Mouse (Mus musculus) megakaryocyte, embryonic 14.5 days (primary cell): ENCODE data around the gene 4930568D16Rik.

Experiments
- FLI1 ChIP-seq: IDR thresholded peaks from 2 replicates; pipeline ENCODE4 v1.6.1; 2012; ENCODE audit warnings: low read length, inconsistent platforms, mixed read lengths
- GATA1 ChIP-seq: IDR thresholded peaks from 3 replicates; pipeline ENCODE4 v1.6.1; 2012; ENCODE audit warnings: mixed read lengths, low read length, inconsistent platforms, borderline replicate concordance

- no peak for TF ChIP-seq GATA1
- no peak for TF ChIP-seq FLI1
These were observed 24.9 kb downstream of the 4930568D16Rik start for GRCm38 (mm10) chr2:35342605-35343004.
